Mouse (Mus musculus) spleen, adult 10 weeks (tissue): ENCODE measurements around the gene Erh. TPM values are rescaled to one million over a fixed set of nuclear protein-coding genes. Genes with fewer than 3 reads are reported as not detected.

ENCODE experiments used
- polyA plus RNA-seq: library from polyadenylated mRNA; stranded (reverse); fragments of 350-450 nt; fragmentation: Illumina TruSeq; extraction: RNeasy Lipid Tissue Mini Kit (QIAGEN cat#74804); gene quantifications from one replicate; pipeline ENCODE4 v1.2.3, GENCODE M21; 2015; ENCODE audit warnings: low replicate concordance; ENCODE audit not compliant: insufficient read depth

The Erh gene
- polyA plus RNA-seq = 151 TPM

GRCm38 (mm10) chr12:80643693-80644505 lies at the start of gene Erh, which contains the start of gene Slc39a9:
TSS of gene Erh (minus strand) at chr12:80644341.
TSS of gene Slc39a9 (plus strand) at chr12:80643883.

DNA sequence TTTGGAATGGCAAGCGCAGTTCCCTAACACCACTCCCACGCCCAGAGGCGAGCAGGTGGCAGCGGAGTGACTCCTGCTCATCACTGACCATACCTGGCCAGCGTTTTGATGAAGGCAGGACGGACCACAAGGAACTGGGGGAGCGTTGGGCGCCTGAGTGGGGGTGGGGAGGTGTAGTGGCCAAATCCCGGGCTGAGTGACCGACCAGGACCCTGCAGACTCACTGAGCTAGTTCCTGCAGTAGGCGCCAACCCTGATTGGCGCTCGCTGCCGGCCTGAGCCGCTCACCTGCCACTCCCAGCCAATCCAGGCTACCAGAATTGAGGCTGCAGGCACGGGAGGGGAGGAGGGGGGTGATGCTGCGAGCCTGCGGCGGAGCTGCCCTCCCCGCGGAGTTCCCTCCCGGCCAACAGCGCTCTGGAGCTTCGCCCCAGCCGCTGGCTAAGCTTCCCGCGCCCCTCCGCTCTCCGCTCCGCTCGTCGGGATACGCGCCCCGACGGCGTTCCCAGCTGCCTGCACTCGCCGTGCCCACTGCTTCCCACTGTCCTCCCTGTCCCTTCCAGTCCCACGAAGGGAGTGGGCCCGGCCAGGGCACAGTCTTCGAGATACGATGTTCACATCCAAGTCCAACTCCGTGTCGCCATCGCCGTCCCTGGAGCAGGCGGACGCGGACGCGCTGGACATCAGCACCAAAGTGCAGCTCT lies 48.3 kb upstream of the Erh start, which contains the start of gene Plekhd1:
Plekhd1 (plus strand) TSS at position 323 of the 704 bp plus-strand sequence.

Other genes starting within 250 kb of the Erh start
- gene Dcaf5, start 207.7 kb downstream of the Erh start, polyA plus RNA-seq = 23.7 TPM
- gene Exd2, start 181.2 kb downstream of the Erh start, polyA plus RNA-seq = 47.0 TPM
- 2.2 TPM for gene Galnt16, start 126.1 kb downstream of the Erh start, polyA plus RNA-seq
- 33.5 TPM for gene Slc39a9, start 458 bp downstream of the Erh start, polyA plus RNA-seq
- gene Plekhd1, start 48.2 kb upstream of the Erh start, polyA plus RNA-seq = not detected
- gene Ccdc177, start 116.3 kb upstream of the Erh start, polyA plus RNA-seq = not detected
- 62.6 TPM for gene Susd6, start 146.2 kb upstream of the Erh start, polyA plus RNA-seq